ENCODE assay signal across 10 mouse cellular contexts in the genomic region with DNA sequence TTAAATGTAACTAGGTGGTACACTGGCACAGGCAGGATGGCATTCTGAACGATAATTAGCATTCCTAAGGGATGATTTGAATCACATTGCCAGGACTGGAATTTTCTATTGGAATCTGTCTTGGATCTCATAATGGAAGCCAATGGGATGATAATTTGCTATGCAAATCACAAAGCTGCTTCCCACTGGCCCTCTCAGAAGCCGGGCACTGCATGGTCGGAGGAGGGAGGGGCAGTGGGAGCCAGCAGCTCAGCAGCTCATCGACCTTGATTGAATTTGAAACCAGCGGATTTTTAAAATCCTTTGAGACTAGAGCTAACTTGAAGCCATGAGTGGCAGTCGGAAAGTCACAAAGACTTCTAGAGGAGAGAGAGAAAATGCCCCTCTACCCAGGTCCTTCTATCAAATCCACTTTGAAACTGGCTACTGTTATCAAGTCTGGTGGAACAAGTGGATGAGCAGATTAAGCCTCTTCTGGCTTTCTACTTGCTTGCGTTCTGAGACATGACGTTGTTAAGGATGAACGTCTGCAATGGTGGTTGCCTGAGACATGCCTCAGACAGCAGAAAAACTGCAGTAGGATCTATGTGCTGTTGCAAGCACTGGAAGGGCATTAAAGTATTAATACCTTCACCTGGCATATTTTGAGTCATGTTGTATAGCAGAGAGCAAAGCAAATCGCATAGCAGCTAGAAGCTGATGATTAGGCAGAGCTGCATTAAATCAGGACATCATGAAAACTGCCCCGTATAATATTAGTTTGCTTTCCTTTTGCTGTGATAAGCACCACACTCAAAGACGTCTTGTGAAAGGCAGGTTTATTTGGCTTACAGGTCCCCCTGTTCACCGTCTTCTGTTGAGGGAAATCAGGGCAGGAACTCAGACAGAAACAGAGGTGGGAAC. TPM values are rescaled to one million over a fixed set of nuclear protein-coding genes. Genes with fewer than 3 reads are reported as not detected.
DNase-seq lines count a peak whose midpoint lies in the region; ATAC-seq and TF ChIP-seq lines count a peak whose summit lies in the region.
"Had no signal": no experiment of that assay in that cellular context is flagged by ENCODE, and none has a peak within 500 bp of the region (broad histone marks: within the 10 kb centered on the region; RNA-seq: fewer than 3 reads in every experiment).

No protein-coding gene starts in this region.

- no peak for TF ChIP-seq CTCF in layer of hippocampus, adult 2 months (conservative IDR thresholded peaks at IDR 0.05)

- H3K9ac ChIP-seq in forebrain, embryonic 15.5 days (replicated peaks), result peak overlapping the region; percentile 35; the same call in 1 of the 2 replicates
- H3K9ac ChIP-seq in midbrain, embryonic 14.5 days (replicated peaks; ENCODE audit: low read length), result no peak overlapping the region; the same call in 1 of the 2 replicates
- no peak overlapping the region for H3K9ac ChIP-seq in liver, embryonic 11.5 days (ENCODE audit: low read depth, low read length)
- H3K9ac ChIP-seq: liver, embryonic 13.5 days had no signal

- H3K9me3 ChIP-seq in forebrain, embryonic 15.5 days, result no peaks in the 10 kb centered on the region
- H3K9me3 ChIP-seq in midbrain, embryonic 14.5 days (ENCODE audit: control insufficient read depth, low read length), result no peaks in the 10 kb centered on the region
- H3K9me3 ChIP-seq in liver, embryonic 11.5 days (ENCODE audit: control insufficient read depth, low read length), result no peaks in the 10 kb centered on the region
- H3K9me3 ChIP-seq: liver, embryonic 13.5 days had no signal

- ATAC-seq in forebrain, embryonic 15.5 days (replicated peaks), result peak; percentile 59
- ATAC-seq in midbrain, embryonic 14.5 days (ENCODE audit: low FRiP score, low TSS enrichment), result peak; percentile 17; the same call in 1 of the 2 replicates
- ATAC-seq in liver, embryonic 11.5 days (replicated peaks; ENCODE audit: low FRiP score), result no peak

- peaks cover 19% of the 10 kb centered on the region for H3K4me1 ChIP-seq in forebrain, embryonic 15.5 days
- peaks cover 10% of the 10 kb centered on the region for H3K4me1 ChIP-seq in midbrain, embryonic 14.5 days (ENCODE audit: control insufficient read depth, insufficient read depth, low read length)
- no peaks in the 10 kb centered on the region for H3K4me1 ChIP-seq in liver, embryonic 11.5 days (replicated peaks; ENCODE audit: control insufficient read depth, insufficient read depth, low read length)
- H3K4me1 ChIP-seq: liver, embryonic 13.5 days had no signal

- H3K4me3 ChIP-seq in layer of hippocampus, adult 2 months, result peak overlapping the region; percentile 16
- H3K4me3 ChIP-seq in forebrain, embryonic 15.5 days, result peak overlapping the region; percentile 20
- H3K4me3 ChIP-seq in midbrain, embryonic 14.5 days (replicated peaks; ENCODE audit: low read depth, low read length), result peak overlapping the region; percentile 1
- H3K4me3 ChIP-seq in liver, embryonic 11.5 days (ENCODE audit: low read depth, low read length), result no peak overlapping the region
- H3K4me3 ChIP-seq: liver, embryonic 13.5 days had no signal

- H3K27ac ChIP-seq in layer of hippocampus, adult 2 months, result peak overlapping the region; percentile 55
- H3K27ac ChIP-seq in forebrain, embryonic 15.5 days (replicated peaks), result 0 out of 2 replicates have a peak overlapping the region, but pooled peaks have one; percentile 21
- H3K27ac ChIP-seq in midbrain, embryonic 14.5 days (replicated peaks; ENCODE audit: low read depth, low read length), result peak overlapping the region; percentile 53
- no peak overlapping the region for H3K27ac ChIP-seq in liver, embryonic 11.5 days (ENCODE audit: low read depth, low read length)
- H3K27ac ChIP-seq: liver, embryonic 13.5 days had no signal

- WGBS in forebrain, embryonic 15.5 days, result 10% methylated on average over 13 of the region's 13 CpGs
- 12% methylated on average over 13 of the region's 13 CpGs for WGBS in midbrain, embryonic 14.5 days
- 28% methylated on average over 13 of the region's 13 CpGs for WGBS in liver, embryonic 11.5 days

- no peak for DNase-seq in layer of hippocampus, adult 2 months (ENCODE audit: low spot score in 2 of 2)
- no peak for DNase-seq in layer of hippocampus, adult 9-11 months
- peak; percentile 28 for DNase-seq in brain, adult 2 months (ENCODE audit: low read depth, low spot score)
- peak; percentile 65 for DNase-seq in midbrain, embryonic 14.5 days
- DNase-seq in liver, embryonic 11.5 days (ENCODE audit: low spot score), result no peak
- DNase-seq in spleen, adult 18-20 months, result no peak
- DNase-seq: liver, embryonic 13.5 days had no signal

- H3K27me3 ChIP-seq in forebrain, embryonic 15.5 days, result 0 out of 2 replicates have a peak, but pooled peaks cover 2% of the 10 kb centered on the region
- no peaks in the 10 kb centered on the region for H3K27me3 ChIP-seq in midbrain, embryonic 14.5 days (ENCODE audit: control insufficient read depth, insufficient read depth, low read length)
- H3K27me3 ChIP-seq in liver, embryonic 11.5 days (replicated peaks; ENCODE audit: control insufficient read depth, insufficient read depth, low read length), result no peaks in the 10 kb centered on the region
- H3K27me3 ChIP-seq: liver, embryonic 13.5 days had no signal

- no peaks in the 10 kb centered on the region for H3K36me3 ChIP-seq in forebrain, embryonic 15.5 days
- no peaks in the 10 kb centered on the region for H3K36me3 ChIP-seq in midbrain, embryonic 14.5 days (ENCODE audit: control insufficient read depth, insufficient read depth, low read length)
- H3K36me3 ChIP-seq in liver, embryonic 11.5 days (ENCODE audit: control insufficient read depth, insufficient read depth, low read length), result no peaks in the 10 kb centered on the region
- H3K36me3 ChIP-seq: liver, embryonic 13.5 days had no signal

- peak overlapping the region; percentile 41 for H3K4me2 ChIP-seq in forebrain, embryonic 15.5 days (replicated peaks)
- H3K4me2 ChIP-seq in midbrain, embryonic 14.5 days (ENCODE audit: low read length), result peak overlapping the region; percentile 49
- no peak overlapping the region for H3K4me2 ChIP-seq in liver, embryonic 11.5 days
- H3K4me2 ChIP-seq: liver, embryonic 13.5 days had no signal

RNA-seq across cellular contexts. Expression of a gene that starts 18.5 kb away (rescaled TPM):
- total RNA-seq in layer of hippocampus, adult 2 months (2021), result not detected
- polyA plus RNA-seq in forebrain, embryonic 15.5 days (2015; fragmentation: Nextera tagmentation; extraction: Ambion mirVana), result not detected in 2 replicates
- 0.07 TPM in 1 of 2 replicates, not detected in the other for polyA plus RNA-seq in midbrain, embryonic 14.5 days (2014; fragmentation: Nextera tagmentation; extraction: Ambion mirVana)
- not detected in 2 replicates for polyA plus RNA-seq in liver, embryonic 11.5 days (2014; fragmentation: Nextera tagmentation; extraction: Ambion mirVana)
- total RNA-seq: hematopoietic stem cell, adult 5-6 weeks had no signal
- polyA plus RNA-seq: liver, embryonic 13.5 days; Patski had no signal

RNA-seq across cellular contexts. Expression of a gene that starts 52.4 kb away (rescaled TPM):
- not detected for total RNA-seq in layer of hippocampus, adult 2 months (2021)
- polyA plus RNA-seq in forebrain, embryonic 15.5 days (2015; fragmentation: Nextera tagmentation; extraction: Ambion mirVana), result 0.17 TPM in 1 of 2 replicates, not detected in the other
- not detected in 2 replicates for polyA plus RNA-seq in midbrain, embryonic 14.5 days (2014; fragmentation: Nextera tagmentation; extraction: Ambion mirVana)
- not detected in 2 replicates for polyA plus RNA-seq in liver, embryonic 11.5 days (2014; fragmentation: Nextera tagmentation; extraction: Ambion mirVana)
- total RNA-seq: hematopoietic stem cell, adult 5-6 weeks had no signal
- polyA plus RNA-seq: liver, embryonic 13.5 days; Patski had no signal

Comparison
In these comparisons a context has a peak if more than half of its experiments do, and no peak if none do; other contexts are left out.
1. DNase-seq: peak in brain, adult 2 months (single experiment) and midbrain, embryonic 14.5 days (single experiment); none in layer of hippocampus, adult 2 months (0 of 2), layer of hippocampus, adult 9-11 months (single experiment), liver, embryonic 11.5 days (single experiment) and spleen, adult 18-20 months (0 of 2).